Mouse (Mus musculus) embryo, embryonic 11 days (tissue): ENCODE measurements around the gene Kprp.
"Not testable (repeated sequence)": the region's sequence is repeated elsewhere in the genome, so short reads cannot be mapped to it uniquely, and the experiment has no call there.

Source experiments
- DNase-seq: peaks from one replicate; pipeline ENCODE4 v3.0.0-alpha.2; 2015

Kprp gene

GRCm38 (mm10) chr3:92827108-92827507 is at the start of gene Kprp:
Kprp (minus strand) TSS chr3:92827247.
- DNase-seq, result no peak

- no peak for DNase-seq
Observed at GRCm38 (mm10) chr3:92874180-92874579, 47.1 kb upstream of the Kprp start.

DNA sequence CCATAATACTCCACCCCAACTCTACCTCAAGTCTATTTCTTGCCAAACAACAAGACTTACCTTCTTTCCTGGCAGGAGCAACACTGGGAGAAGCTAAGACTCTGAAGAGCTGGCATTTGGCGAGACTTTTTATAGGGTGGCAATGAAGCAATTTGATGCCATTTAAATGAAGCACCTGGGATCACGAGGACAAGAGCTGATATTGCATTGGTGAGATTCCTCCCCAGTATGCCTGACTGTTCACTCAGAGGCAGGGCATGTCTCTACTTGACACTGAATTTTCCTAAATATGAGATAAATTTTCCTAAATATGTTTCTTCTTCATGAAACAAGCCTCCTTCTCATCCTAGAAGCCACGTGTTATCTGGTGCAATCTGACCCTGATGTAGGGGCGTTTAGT is 43.1 kb upstream of the Kprp start, which contains the start of gene 2310050C09Rik:
Gene 2310050C09Rik, minus strand, starts transcription at position 101 of the 400 bp plus-strand sequence.
- no peak for DNase-seq

GRCm38 (mm10) chr3:92851186-92851585 is 24.1 kb upstream of the Kprp start, which contains the start of gene Lce1l:
Lce1l (minus strand) TSS chr3:92851286.
- no peak for DNase-seq

GRCm38 (mm10) chr3:92825808-92826207 is 1.2 kb downstream of the Kprp start:
- DNase-seq, result no peak

- not testable (repeated sequence) for DNase-seq
Observed at GRCm38 (mm10) chr3:92816036-92816435, 11.0 kb downstream of the Kprp start.

GRCm38 (mm10) chr3:92815581-92815980 is 11.5 kb downstream of the Kprp start:
- no peak for DNase-seq

GRCm38 (mm10) chr3:92807791-92808190 is 19.3 kb downstream of the Kprp start, which contains the start of gene Lce1k:
Lce1k (minus strand) TSS chr3:92807891.
- DNase-seq, result no peak

DNA sequence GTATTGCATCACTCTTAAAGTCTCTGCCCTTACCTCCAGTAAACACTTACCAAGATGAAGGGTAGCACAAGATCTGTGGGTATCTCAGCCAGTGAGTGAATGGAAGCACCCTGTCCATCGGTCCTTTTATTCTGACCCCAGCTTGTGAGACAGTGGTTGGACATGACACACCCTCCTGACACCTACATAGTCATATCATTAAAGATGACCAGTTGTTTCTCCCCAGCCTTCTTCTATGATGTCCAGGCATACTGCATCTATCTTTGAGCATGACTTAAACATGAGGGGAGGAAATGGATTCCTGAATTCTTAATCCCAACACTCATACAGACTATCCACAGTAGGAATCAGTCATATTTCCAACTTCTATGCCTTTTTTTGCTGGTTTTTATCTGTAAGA is 36.6 kb downstream of the Kprp start, which contains the start of gene Lce1j:
Gene Lce1j, minus strand, starts transcription at position 101 of the 400 bp plus-strand sequence.
- no peak for DNase-seq

DNA sequence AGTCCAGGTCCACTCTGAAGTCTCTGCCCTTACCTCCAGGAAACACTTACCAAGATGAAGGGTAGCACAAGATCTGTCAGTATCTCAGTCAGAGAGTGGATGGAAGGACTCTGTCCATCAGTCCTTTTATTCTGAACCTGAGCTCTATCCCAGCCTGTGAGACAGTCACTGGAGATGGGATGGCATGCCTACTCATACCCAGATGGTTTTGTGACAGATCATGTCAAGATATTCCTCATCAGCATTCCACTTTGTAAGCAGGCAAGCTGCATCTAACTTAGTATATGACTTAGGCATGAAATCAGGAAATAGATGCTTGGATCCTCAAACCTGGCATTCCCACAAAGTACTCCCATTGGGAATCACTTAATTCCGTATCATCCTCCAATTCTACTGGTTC is 48.2 kb downstream of the Kprp start, which contains the start of gene Lce1i:
Gene Lce1i, minus strand, starts transcription at position 101 of the 400 bp plus-strand sequence.
- no peak for DNase-seq
